Mouse (Mus musculus): Measurements from ENCODE around the gene Nudt22.
A peak's percentile ranks its signal among the peaks of the same experiment; 100 is the strongest.

The Nudt22 gene

DNA sequence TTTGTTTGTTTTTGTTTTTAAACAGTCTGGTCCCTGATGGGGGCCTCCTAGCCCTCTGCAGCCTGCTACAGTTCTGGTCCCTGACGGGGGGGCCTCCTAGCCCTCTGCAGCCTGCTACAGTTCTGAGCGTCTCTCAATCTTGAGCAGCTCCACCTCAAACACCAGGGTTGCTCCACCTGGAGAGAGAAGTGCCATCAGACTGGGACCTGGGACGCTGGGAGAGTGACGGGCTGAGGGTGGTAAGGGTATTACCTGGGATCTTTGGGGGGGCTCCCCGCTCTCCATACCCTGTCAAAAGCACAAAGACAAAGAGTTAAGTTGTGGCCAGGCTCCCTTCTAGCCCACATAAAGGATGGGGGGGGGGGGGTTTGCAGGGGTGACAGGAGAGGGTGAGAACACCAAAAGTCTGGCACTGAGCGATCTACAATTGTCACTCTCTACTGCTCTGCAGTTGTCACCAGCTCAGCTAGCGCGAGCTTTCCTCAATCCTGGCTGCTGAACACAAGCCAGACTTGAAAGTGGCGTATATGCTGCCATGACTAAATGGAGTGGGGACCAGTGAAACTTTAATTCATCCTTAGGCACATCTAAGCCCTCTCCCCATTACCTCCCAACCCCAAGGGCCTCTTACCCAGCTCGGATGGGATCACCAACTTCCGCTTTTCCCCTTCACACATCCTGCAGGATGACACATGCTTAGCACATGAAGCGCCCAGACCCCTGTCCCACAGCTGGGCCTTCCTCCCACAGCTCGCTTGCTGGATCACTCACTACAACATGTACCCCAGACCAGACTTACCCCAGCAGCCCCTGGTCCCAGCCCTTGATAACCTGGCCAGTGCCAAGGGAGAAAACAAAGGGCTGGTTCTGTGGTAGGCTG, 17.9 kb downstream of the Nudt22 start:
- no peak for DNase-seq (ENCODE audit: low spot score in 2 of 2)

GRCm38 (mm10) chr19:6975537-6976521, 20.1 kb downstream of the Nudt22 start, which contains the start of gene Plcb3:
Gene Plcb3, minus strand, starts transcription at chr19:6976470.
- DNase-seq (ENCODE audit: low spot score in 2 of 2): peak in 1 of 2 experiments; percentile 54

DNA sequence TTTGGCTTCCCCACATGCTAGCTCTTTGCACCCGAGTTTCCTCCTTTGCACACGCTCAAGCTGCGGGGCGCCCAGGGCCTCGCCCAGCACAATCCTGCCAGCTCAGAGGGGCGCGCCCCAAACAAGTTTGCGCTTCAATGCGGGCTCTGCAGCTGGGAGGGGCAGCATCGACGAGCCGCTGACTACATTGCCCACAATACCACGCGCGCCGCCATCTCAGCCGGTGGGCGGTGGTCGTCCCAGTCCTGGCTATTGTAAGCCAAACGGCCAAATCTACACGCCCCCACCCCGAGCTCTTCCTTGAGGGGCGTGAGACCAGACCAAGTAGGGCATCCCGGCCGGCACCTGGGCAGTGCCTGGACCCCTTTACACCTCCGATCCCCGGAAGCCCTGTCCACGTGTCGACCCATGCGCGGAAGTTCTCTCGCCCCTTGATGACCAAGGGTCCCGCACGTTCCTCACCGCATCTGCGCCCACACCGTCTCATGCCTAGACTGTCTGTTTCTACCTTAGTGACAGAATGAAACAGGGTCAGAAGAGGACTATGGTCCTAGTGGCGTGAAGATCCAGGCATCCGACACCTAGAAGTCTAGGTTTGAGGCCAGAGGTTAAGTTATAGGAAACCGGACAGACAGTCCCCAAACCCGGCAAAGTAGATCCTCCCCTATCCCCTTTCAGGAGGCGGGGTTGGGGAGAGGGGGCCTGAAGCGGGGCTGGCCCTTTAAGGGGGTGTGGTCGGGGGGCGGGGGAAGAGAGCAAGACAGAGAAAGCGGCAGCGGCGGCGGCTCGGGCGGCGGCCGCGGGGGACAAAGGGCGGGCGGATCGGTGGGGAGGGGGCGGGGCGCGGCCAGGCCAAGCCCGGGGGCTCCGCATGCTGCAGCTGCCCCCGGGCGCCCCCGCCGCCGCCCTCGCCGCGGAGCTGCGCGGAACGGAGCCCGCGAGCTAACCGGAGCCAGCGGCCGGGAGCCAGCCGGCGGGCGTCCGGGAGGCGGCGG, 21.4 kb downstream of the Nudt22 start, which contains the start of gene Ppp1r14b:
Ppp1r14b (plus strand) TSS at position 758 of the 995 bp plus-strand sequence.
- DNase-seq (ENCODE audit: low spot score in 2 of 2): peak; percentile 78 to 88

DNA sequence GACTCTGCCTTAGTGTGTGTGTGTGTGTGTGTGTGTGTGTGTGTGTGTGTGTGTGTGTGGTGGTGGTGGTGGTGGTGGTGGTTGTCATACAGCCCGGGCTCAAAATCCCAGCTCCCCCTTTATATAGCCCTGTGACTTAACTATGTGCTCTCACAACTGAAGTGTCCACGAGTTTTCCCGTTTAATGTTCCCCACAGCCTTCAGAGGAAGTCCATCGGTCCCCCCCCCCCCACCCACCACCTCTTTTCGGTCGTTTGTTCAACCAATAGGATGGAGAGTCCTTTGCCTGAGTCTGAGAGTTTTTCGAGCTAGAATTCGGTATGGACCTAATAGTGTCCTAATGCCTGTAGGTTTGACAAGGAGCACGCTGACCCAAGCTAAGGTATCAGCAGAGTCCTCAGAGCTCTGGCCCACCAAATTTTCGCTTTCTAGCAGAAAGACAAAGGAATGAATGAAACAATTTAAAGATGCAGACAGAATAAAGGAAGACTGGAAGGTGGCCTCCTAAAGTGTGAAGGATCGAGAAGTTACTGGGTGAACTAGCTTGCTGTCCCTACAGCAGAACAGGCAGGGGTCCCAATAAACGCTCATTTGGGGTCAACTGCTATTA, 22.2 kb downstream of the Nudt22 start:
- no peak for DNase-seq (ENCODE audit: low spot score in 2 of 2)

GRCm38 (mm10) chr19:6972247-6972917, 23.5 kb downstream of the Nudt22 start:
- no peak for DNase-seq (ENCODE audit: low spot score in 2 of 2)

DNA sequence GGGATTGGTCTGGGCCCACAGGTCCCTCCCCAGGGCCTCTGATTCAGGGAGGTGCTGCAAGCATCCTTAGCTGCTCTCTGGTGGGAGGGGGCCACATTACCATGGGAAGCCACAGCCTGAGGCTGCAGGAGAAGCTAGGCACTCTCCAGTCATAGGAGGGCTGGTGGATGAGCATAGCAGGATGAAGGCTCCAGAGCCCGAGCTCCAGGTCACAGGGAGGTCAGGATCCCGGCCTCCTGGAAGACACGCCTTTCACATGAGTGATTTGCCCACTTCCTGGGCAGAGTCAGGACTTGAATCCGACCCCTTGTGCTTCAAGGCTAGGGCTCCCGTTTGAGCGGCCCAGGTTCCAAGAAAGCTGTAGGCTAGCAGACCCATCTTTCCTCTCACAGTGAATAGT, 24.3 kb downstream of the Nudt22 start:
- DNase-seq (ENCODE audit: low spot score in 2 of 2): no peak

DNA sequence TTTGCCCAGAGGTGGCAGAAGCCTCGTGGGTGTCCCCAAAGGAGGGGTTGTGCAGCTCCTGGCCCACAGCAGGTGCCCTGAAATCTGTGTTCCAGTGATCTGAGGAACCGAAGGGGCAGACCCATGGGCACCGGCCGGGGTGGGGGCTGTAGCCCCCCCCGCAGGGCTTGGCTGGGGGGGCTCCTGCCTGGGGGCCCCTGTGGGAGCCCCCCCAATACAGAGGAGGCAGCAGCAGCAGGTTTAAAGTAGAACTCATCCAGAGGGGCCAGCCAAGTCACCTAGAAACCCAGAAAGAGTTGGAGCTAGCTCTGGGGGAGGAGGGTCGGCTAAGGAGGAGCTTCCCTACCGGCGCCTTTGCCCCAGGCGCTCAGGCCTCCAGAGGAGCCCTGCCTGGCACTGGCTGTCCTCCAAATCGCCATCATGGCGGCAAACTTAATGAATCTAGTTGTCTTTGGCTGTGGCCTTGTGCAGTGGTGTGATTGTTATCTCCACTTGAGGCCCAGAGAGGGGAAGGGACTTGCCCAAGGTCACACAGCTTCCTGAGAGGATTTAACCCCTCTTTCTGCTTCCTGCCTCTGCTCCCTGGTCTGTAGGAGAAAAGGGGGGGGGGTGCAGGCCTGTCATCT, 25.3 kb downstream of the Nudt22 start:
- DNase-seq (ENCODE audit: low spot score in 2 of 2): no peak

DNA sequence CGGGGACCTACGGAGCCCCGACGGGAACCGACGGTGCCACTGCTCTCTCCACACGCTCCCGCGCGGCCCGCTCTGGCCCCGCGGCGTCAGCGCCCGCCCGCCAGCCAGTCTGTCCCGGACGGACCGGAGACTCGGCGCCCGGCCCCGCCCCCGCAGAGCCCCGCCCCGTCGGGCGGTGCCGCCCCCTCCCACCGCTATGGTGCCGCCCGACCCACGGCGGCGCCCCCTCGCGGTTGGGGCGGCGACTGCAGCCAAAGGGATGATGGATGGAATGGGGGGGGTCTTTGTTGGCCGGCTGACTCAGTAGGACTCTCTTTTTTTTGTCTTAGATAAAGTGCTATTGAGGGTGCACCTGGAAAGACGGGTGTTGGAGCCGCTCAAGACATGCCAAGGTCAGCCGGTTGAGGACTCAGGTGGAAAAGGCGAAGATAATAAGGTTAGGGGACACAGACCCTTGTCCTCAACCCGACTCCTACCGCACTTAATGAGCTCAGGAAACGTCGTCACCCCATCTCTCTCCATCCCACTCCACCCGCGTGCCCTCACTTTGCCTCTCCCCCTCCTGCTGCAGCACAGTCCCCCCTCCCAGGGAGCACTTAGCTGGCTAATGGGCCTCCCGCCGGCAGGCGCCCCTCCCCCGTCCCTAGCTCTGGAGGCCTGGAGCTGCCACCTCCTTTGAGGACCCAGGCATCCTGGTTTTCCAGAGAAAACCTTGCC, 26.1 kb downstream of the Nudt22 start:
- peak; percentile 66 to 68 for DNase-seq (ENCODE audit: low spot score in 2 of 2)

- DNase-seq (ENCODE audit: low spot score in 2 of 2): no peak
These were observed 26.6 kb downstream of the Nudt22 start for GRCm38 (mm10) chr19:6969291-6969664.

DNA sequence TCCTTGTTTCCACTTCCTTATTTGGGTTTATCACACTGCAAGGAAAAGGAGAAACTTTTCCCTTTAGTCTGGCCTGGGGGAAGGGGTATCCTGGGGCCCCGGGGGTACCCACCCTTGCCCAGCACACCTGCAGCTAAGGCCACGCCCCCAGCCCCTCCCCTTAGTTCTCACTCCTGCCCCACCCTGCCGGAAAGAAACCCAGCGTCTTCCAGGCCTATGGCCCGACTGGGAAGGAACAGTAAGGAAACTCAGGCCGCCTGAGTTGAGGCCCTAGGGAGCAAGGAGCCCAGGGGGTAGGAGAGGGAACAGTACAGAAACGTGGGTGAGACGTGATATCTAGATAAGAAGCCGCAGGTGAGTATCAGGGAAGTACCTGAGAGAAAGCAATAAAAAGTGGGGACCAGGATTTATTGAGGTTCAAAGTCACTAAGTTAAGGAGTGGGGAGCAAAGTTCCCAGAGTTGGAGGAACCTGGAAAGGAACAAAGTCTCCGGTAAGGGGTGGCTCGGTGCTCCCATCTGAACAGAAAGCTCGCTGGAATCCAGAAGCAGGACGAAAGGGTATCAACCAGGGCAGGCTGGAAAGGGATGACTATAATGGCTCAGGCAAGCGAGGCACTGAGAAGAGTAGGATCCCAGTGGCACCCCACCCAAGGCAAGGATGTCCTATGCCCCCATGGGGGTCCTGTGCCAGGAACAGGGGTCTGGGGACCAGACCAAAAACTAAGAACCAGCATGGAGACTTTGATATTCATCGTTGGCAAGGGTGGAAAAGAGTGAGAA, 27.2 kb downstream of the Nudt22 start:
- no peak for DNase-seq (ENCODE audit: low spot score in 2 of 2)

DNA sequence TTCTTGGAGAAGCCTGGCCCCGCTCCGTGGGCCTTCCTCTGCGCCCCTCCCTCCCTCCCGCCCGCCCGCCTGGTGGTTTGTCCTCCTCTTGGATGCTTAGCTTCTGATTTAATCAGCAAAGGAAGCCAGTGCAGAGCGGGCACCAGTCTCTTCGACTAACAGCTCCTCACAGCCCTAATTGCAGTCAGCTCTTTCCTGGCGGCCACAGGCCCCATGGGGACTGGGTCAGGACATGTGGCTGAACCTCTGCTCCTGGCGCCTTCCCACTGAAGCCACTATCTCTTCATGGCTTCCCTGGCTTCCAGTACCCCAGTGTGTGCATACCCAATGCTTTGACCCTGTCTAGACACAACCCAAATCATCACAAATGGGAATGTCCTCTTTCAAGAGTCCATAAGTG, 39.5 kb downstream of the Nudt22 start:
- no peak for DNase-seq (ENCODE audit: low spot score in 2 of 2)

DNA sequence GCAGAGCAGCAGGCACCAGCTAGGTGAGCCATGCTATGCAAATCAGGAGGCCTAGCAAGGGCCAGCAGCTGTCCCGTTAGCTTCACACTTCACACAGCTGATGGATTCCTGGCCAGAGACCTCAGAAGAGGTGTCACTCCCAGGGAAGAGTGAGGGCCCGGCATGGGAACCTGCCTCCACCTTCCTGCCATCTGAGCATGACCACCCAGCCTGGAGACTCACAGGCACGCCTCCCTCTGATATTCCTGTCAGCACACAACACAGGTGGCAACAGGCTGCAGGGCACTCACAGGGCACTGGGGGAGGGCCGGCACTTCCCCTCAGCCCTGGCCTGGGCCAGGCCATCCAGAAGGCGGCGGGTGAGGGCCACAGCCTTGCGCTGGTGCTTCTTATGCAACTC, 40.5 kb downstream of the Nudt22 start:
- DNase-seq (ENCODE audit: low spot score in 2 of 2): no peak

DNA sequence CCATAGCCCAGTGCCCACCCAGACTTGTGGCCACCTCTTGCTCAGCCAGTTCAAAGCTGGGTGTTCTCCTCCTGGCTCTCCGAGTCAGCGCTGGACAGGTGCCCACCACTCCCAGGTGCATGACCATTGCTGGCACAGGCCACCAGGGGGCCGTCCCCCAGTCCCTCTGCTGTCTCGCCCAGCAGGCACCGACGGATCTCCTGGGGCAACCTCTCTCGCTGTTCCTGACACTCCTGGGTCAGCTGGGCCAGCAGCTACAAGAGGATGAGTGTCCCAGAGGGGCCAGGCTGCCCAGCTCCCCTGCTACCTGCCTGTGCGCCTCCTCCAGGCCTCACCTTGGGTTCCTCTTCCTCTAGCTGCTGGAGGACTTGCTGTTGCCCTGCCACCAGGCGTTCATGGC, 41.9 kb downstream of the Nudt22 start:
- peak in 1 of 2 experiments; percentile 32 for DNase-seq (ENCODE audit: low spot score in 2 of 2)

DNA sequence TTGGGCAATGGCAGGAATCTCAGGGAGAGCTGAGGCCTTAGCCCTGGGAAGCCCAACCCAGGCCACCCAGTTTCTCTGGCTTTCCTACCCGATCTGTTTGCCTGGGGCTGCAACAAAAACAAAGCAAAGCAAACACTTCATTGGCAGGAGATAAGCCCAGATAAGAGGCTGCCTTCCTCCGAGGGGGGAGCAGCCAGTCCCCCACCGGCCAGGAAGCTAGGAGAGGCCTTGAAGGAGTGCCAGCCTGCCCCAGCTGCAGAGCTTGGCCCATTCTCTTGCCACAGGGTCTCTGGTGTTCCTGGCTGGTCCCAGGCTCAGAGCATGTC, 43.2 kb downstream of the Nudt22 start:
- peak; percentile 60 to 79 for DNase-seq (ENCODE audit: low spot score in 2 of 2)

DNA sequence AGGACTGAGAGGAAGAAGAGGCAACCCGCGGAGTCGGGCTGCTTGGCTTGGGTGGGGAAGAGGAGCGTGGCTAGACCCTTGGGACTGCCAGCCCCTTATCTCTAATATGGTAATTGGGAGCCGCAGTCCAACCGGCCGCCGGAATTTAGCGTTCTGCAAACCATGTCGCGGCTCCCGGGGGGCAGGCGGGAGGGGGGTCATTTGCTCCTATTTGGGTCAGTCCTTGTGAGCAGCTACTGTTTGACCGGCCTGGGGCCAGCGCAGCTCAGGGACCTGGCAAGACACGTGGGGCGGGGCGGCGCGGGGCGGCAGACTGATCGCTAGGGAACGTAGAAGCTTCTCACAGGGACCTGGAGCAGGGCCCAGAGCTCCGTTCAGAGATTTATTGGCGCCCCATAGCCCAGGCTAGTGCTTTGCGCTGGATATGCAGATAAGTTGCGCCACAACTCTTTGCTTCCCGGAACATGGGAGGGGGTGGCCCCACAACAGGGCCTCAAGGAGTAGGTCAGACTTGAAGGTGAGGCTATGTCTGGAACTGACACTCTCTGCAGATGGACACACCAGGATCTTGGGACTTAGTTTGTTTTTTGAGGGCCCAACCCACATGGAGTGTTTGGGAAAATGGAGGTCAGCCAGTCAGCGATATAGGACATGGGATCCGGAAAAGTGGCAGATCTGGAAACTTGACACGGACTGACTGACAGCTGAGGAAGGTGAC, 43.8 kb downstream of the Nudt22 start:
- peak; percentile 78 to 79 for DNase-seq (ENCODE audit: low spot score in 2 of 2)

DNA sequence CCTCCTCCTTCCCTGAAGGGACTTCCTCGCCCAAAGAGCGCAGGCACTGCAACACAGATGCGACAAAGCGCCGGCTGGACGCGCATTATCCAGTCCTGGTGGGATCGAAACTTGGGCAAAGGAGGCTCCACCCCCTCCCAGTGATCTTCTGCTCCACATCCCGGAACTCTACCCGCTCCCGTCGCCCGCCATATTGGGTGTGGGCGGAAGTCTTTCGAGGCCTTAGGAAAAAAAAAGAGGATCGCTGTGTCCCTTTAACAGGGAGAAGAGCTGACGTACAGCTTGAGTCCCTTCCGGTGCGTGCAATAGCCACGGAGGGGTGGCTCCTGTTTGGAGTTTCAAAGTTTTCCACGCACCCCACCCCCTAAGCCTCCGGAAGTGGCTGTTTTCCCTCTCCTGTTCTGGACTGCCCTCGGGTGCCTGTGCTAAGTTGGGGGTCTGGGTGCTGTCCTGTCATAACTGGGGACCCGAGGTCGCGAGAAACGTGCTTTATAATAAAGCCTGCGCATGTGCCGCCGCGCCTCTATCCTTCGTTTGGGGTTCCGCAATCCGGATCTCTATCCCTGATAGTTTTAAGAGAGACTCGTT, 44.4 kb downstream of the Nudt22 start:
- peak; percentile 88 to 95 for DNase-seq (ENCODE audit: low spot score in 2 of 2)

- DNase-seq (ENCODE audit: low spot score in 2 of 2): peak; percentile 41 to 66
These were observed 45.2 kb downstream of the Nudt22 start for GRCm38 (mm10) chr19:6950613-6951153.
